ENCODE assay signal across 13 mouse cellular contexts in genomic region chr7:3903704-3904103, GRCm38 (mm10). TPM values are rescaled to one million over a fixed set of nuclear protein-coding genes. Genes with fewer than 3 reads are reported as not detected.
DNase-seq lines count a peak whose midpoint lies in the region; ATAC-seq and TF ChIP-seq lines count a peak whose summit lies in the region.
"Had no signal": no experiment of that assay in that cellular context is flagged by ENCODE, and none has a peak within 500 bp of the region (broad histone marks: within the 10 kb centered on the region; RNA-seq: fewer than 3 reads in every experiment).

No protein-coding gene starts in this region.

- no peaks in the 10 kb centered on the region for H3K9me3 ChIP-seq in stomach, postnatal 0 days (ENCODE audit: control insufficient read depth, low read length)
- 0 out of 2 replicates have a peak, but pooled peaks cover 2% of the 10 kb centered on the region for H3K9me3 ChIP-seq in forebrain, embryonic 12.5 days

- ATAC-seq in stomach, postnatal 0 days (ENCODE audit: low FRiP score, low TSS enrichment): no peak
- no peak for ATAC-seq in forebrain, embryonic 12.5 days (ENCODE audit: low FRiP score)

- TF ChIP-seq EP300 in heart, adult 2 months (IDR thresholded peaks at IDR 0.05; ENCODE audit: insufficient read depth, low read depth, low read length): no peak
- no peak for TF ChIP-seq EP300 in stomach, postnatal 0 days (optimal IDR thresholded peaks at IDR 0.05)

- 19% methylated on average over 1 of the region's 1 CpGs for WGBS in heart, adult 2 months
- WGBS in spleen, adult 2 months: 2% methylated on average over 1 of the region's 1 CpGs
- 22% methylated on average over 1 of the region's 1 CpGs for WGBS in stomach, postnatal 0 days
- WGBS in forebrain, embryonic 12.5 days: 19% methylated on average over 1 of the region's 1 CpGs

- no peak overlapping the region for H3K4me3 ChIP-seq in heart, adult 2 months
- no peak overlapping the region for H3K4me3 ChIP-seq in spleen, adult 2 months (ENCODE audit: extremely low read depth, insufficient read depth, insufficient read length)
- no peak overlapping the region for H3K4me3 ChIP-seq in stomach, postnatal 0 days (ENCODE audit: low read depth, low read length)
- no peak overlapping the region for H3K4me3 ChIP-seq in forebrain, embryonic 12.5 days (replicated peaks)

- no peaks in the 10 kb centered on the region for H3K27me3 ChIP-seq in heart, adult 2 months (ENCODE audit: control insufficient read depth, insufficient read depth, low read length)
- H3K27me3 ChIP-seq in spleen, adult 2 months (ENCODE audit: control insufficient read depth, insufficient read depth, low read length): no peaks in the 10 kb centered on the region
- no peaks in the 10 kb centered on the region for H3K27me3 ChIP-seq in stomach, postnatal 0 days (ENCODE audit: control insufficient read depth, insufficient read depth, low read length)
- H3K27me3 ChIP-seq in forebrain, embryonic 12.5 days: no peaks in the 10 kb centered on the region

- no peaks in the 10 kb centered on the region for H3K4me1 ChIP-seq in heart, adult 2 months (ENCODE audit: control insufficient read depth, insufficient read depth, low read length)
- no peaks in the 10 kb centered on the region for H3K4me1 ChIP-seq in spleen, adult 2 months (ENCODE audit: control insufficient read depth, insufficient read depth, insufficient read length)
- no peaks in the 10 kb centered on the region for H3K4me1 ChIP-seq in stomach, postnatal 0 days (replicated peaks; ENCODE audit: control insufficient read depth, insufficient read depth)
- no peaks in the 10 kb centered on the region for H3K4me1 ChIP-seq in forebrain, embryonic 12.5 days

- no peak overlapping the region for H3K27ac ChIP-seq in heart, adult 2 months
- H3K27ac ChIP-seq in spleen, adult 2 months (ENCODE audit: insufficient read depth, low read length): no peak overlapping the region
- H3K27ac ChIP-seq in stomach, postnatal 0 days (replicated peaks): no peak overlapping the region
- H3K27ac ChIP-seq in forebrain, embryonic 12.5 days: no peak overlapping the region

- no peaks in the 10 kb centered on the region for H3K79me2 ChIP-seq in heart, adult 2 months (replicated peaks; ENCODE audit: control insufficient read depth, insufficient read depth, low read length)

- no peaks in the 10 kb centered on the region for H3K36me3 ChIP-seq in heart, adult 2 months (ENCODE audit: control insufficient read depth, insufficient read depth, low read length)
- no peaks in the 10 kb centered on the region for H3K36me3 ChIP-seq in spleen, adult 2 months (ENCODE audit: control insufficient read depth, insufficient read depth, low read length)
- H3K36me3 ChIP-seq in stomach, postnatal 0 days (ENCODE audit: control insufficient read depth, insufficient read depth, low read length): no peaks in the 10 kb centered on the region
- H3K36me3 ChIP-seq in forebrain, embryonic 12.5 days (replicated peaks): no peaks in the 10 kb centered on the region

- TF ChIP-seq CTCF in heart, adult 2 months (IDR thresholded peaks at IDR 0.05): peak; percentile 39
- peak; percentile 22; the same call in 1 of the 2 replicates for TF ChIP-seq CTCF in spleen, adult 2 months (IDR thresholded peaks at IDR 0.05; ENCODE audit: extremely low read depth, insufficient read depth, insufficient read length, insufficient replicate concordance)
- TF ChIP-seq CTCF in stomach, postnatal 0 days (IDR thresholded peaks at IDR 0.05; ENCODE audit: low read depth): peak; percentile 52

- no peak overlapping the region for H3K9ac ChIP-seq in heart, adult 2 months (ENCODE audit: low read depth, low read length)
- no peak overlapping the region for H3K9ac ChIP-seq in stomach, postnatal 0 days (ENCODE audit: low read length)
- H3K9ac ChIP-seq in forebrain, embryonic 12.5 days: no peak overlapping the region

- intact Hi-C loops in heart, adult 2 months (cut with DNase I): loop anchor here (10.0 kb wide), 1 partner anchor 89 kb away; no protein-coding TSS in a partner anchor

- TF ChIP-seq POLR2A in heart, adult 2 months (IDR thresholded peaks at IDR 0.05; ENCODE audit: insufficient read depth, low read depth, low read length): no peak
- no peak for TF ChIP-seq POLR2A in spleen, adult 2 months (IDR thresholded peaks at IDR 0.05; ENCODE audit: low read depth, low read length)

- no peak overlapping the region for H3K4me2 ChIP-seq in stomach, postnatal 0 days (replicated peaks; ENCODE audit: low read depth)
- H3K4me2 ChIP-seq in forebrain, embryonic 12.5 days: no peak overlapping the region

- no peak for DNase-seq in heart, adult 2 months
- no peak for DNase-seq in heart, adult 18-20 months
- DNase-seq in spleen, adult 2 months (ENCODE audit: low read depth in 1 of 2, low spot score in 2 of 2): peak in 1 of 2 experiments; percentile 26
- no peak for DNase-seq in spleen, adult 18-20 months
- DNase-seq in adipocyte (ENCODE audit: low spot score): peak; percentile 31
- DNase-seq in stomach, postnatal 0 days (ENCODE audit: low spot score): no peak
- DNase-seq in gastrocnemius, adult 8-10 months (ENCODE audit: low spot score in 2 of 2): no peak
- DNase-seq: embryo, embryonic 11 days; gastrocnemius, postnatal 10 days; kidney, postnatal 4 days had no signal

RNA-seq across cellular contexts. Expression of gene Gm14548, which starts 5.8 kb away (rescaled TPM):
- under 1 TPM; 0.18 to 0.25 TPM for total RNA-seq in heart, adult 2 months (2021)
- polyA plus RNA-seq in heart, adult 2 months (2012; rRNA removed): 2.2 TPM in 1 of 2 replicates, not detected in the other
- not detected for total RNA-seq in heart, adult 18-20 months (2021)
- polyA plus RNA-seq in spleen, adult 2 months (2012; rRNA removed): 7.0 and 18.4 TPM in 2 replicates
- 0.06 and 0.07 TPM in 2 replicates for polyA plus RNA-seq in stomach, postnatal 0 days (2015; fragmentation: Nextera tagmentation; extraction: Ambion mirVana)
- not detected for total RNA-seq in gastrocnemius, adult 8-10 months (2022)
- not detected in 2 replicates for polyA plus RNA-seq in forebrain, embryonic 12.5 days (2016; fragmentation: Nextera tagmentation; extraction: Ambion mirVana)
- total RNA-seq: adrenal gland, adult 18-20 months; left cerebral cortex, postnatal 25 days had no signal

RNA-seq across cellular contexts. Expression of gene Lilra6, which starts 11.6 kb away (rescaled TPM):
- under 1 TPM; 0.29 to 0.34 TPM for total RNA-seq in heart, adult 2 months (2021)
- 0.41 and 0.94 TPM in 2 replicates for polyA plus RNA-seq in heart, adult 2 months (2012; rRNA removed)
- total RNA-seq in heart, adult 18-20 months (2021): under 1 TPM; 0.30 to 0.33 TPM
- 7.3 and 9.0 TPM in 2 replicates for polyA plus RNA-seq in spleen, adult 2 months (2012; rRNA removed)
- polyA plus RNA-seq in stomach, postnatal 0 days (2015; fragmentation: Nextera tagmentation; extraction: Ambion mirVana): 0.05 and 0.06 TPM in 2 replicates
- total RNA-seq in gastrocnemius, adult 8-10 months (2022): under 1 TPM in 2 of 4 experiments, not detected in 2; 0.17 to 0.19 TPM
- not detected in 2 replicates for polyA plus RNA-seq in forebrain, embryonic 12.5 days (2016; fragmentation: Nextera tagmentation; extraction: Ambion mirVana)
- total RNA-seq: left cerebral cortex, postnatal 25 days had no signal

RNA-seq across cellular contexts. Expression of gene Pira2, which starts 58.9 kb away (rescaled TPM):
- under 1 TPM; 0.10 to 0.80 TPM for total RNA-seq in heart, adult 2 months (2021)
- polyA plus RNA-seq in heart, adult 2 months (2012; rRNA removed): 0.29 and 0.57 TPM in 2 replicates
- under 1 TPM; 0.26 to 0.57 TPM for total RNA-seq in heart, adult 18-20 months (2021)
- 5.0 and 13.3 TPM in 2 replicates for polyA plus RNA-seq in spleen, adult 2 months (2012; rRNA removed)
- 0.05 and 0.15 TPM in 2 replicates for polyA plus RNA-seq in stomach, postnatal 0 days (2015; fragmentation: Nextera tagmentation; extraction: Ambion mirVana)
- not detected for total RNA-seq in gastrocnemius, adult 8-10 months (2022)
- 0.08 TPM in 1 of 2 replicates, not detected in the other for polyA plus RNA-seq in forebrain, embryonic 12.5 days (2016; fragmentation: Nextera tagmentation; extraction: Ambion mirVana)
- total RNA-seq: left cerebral cortex, postnatal 25 days had no signal
